Mouse (Mus musculus) lung, adult 18-20 months (tissue): ENCODE results near the gene Sorcs3.

Source experiments
- DNase-seq, 2 experiments: peaks; one replicate each; pipeline ENCODE4 v3.0.0; 2022; ENCODE audit warnings: mixed read lengths in 2 of 2

The Sorcs3 gene

DNA sequence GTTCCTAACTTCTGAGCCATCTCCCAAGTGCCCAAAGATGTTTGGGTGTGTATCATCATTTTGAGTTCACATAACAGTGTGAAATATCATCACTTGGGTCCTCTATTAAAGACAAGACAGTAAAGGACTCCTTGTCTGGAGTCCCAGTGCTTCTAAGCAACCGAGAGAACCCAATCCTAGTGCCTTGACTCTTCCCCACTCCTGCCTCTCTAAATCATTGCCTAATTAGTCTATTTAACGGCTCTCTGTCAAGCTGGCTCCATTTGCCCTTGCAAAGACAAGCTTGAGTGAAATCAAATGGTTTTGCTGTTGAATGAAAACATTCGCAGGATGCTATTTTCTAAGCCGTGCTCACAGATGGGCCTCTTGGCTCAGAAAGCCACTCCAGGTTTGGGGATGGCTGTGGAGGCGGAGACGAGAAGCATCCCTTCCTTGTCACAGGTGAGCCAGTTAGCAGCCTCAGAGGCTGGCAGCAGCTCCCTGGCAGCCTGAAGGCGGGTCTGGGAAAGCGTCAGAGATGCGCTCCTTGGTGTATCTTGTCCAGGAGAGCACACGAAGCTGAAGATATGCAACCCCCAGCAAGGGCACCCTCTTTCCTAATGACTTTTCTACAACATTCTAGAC, 79.9 kb downstream of the Sorcs3 start:
- DNase-seq: no peak

GRCm38 (mm10) chr19:48294251-48294650, 88.4 kb downstream of the Sorcs3 start:
- DNase-seq: no peak

GRCm38 (mm10) chr19:48298384-48298783, 92.6 kb downstream of the Sorcs3 start:
- no peak for DNase-seq

DNA sequence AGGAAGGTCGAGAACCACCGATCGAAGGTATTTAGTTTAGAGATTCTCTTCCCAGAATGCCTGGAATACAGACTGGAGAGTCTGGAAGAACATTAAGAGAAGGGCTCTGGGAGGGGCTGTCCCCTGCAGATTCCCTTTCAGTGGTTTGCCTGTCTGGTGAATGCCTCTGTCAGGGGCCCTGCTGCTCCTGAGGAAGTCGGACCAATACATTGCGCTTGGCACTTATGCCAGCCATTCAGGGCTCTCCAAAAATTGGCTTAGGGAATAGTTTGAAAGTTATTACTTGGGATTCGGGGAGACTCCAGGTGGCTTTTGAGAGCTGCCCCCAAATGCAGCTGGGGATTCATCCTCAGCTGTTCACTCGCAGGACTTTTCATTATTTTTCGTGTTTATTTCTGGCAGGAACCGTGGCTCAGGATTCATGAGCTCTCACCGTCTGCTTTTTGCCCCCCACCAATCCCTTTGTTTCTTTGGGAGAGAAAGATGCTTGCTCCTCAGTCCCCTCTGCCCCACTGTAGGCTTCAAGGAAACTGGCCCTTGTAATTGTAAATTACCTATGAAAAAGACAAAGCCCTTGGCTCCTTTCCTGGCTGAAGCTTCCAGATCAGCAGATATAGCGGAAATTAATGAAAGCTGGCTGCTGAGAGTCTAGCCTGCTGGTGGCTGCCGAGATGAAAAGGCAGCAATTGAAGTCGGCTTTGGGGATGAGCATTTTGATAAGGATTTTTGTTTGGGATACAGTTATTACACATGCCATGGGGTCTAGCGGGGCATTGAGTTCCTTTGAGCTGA, 94.8 kb downstream of the Sorcs3 start:
- DNase-seq: no peak

DNA sequence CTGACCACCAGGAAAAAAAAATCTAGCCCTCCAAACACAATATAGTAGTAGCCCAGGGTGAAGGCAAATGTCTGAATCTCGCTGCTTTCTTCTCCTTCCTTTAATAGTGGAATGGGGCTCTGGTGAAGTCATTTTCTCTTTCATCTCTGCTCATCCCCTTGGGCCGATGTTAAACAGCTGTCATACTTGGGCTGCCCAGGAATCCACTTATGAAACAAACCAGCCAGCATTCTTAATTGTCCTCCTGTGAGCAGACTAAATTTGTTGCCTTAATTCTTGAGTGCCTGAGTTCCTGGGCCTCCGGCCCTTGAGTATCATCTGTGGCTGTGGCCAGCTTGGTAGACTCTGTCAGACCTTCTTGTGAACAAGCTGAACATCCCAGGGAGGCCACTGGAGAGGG, 95.5 kb downstream of the Sorcs3 start:
- no peak for DNase-seq

DNA sequence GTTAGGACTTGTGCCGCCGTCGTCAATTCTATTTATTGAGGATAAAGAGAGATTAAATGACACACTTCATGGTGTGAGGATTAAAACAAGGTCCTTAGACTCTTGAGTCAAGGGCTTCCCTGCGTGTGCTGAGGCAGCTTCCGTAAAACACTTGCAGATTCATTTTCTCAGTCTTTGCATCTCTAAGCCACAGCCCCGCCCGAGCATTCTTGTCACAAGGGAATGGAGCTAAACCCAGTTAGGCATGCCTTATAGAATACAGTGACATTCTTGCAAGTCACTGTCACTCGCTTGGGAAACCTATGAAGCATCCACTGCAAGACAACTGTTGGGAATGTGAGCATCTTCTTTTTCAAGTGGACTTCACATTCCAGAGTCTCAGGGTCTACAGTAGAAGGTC, 102.5 kb downstream of the Sorcs3 start:
- no peak for DNase-seq

GRCm38 (mm10) chr19:48309531-48310337, 103.9 kb downstream of the Sorcs3 start:
- no peak for DNase-seq

DNA sequence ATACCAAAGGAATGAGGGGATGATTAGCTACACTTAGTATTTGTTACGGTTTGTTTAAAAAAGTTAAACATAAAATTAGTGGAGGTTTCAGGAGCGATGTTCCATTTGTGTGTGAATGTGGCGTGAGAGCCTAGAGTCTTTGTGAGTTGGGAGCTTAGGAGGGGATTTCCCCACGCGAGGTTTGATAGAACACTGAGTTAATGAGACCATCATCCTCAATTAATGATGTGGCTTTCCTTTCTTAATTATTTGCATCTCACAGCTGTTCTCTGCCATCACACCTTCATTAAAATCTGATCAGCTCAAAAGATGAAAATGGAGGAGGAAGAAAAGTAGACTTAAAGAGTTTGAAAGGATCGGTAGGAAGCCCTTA, 104.5 kb downstream of the Sorcs3 start:
- no peak for DNase-seq

DNA sequence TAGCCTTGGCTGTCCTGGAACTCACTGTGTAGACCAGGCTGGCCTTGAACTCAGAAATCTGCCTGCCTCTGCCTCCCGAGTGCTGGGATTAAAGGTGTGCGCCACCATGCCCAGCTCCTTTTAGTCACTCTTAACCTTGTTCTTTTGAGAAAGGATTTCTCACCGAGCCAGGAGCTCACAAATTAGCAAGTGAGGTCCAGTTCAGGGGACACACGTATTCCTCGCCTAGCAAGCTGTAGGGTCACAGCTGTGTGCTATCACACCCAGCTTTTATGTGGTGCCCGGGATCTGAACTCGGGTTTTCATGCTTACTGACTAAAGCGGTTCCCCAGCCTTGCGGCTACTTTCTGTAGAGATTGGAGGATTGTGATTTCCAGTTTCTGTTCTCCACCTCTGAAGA, 108.0 kb downstream of the Sorcs3 start:
- DNase-seq: no peak

- DNase-seq: no peak
Measured at GRCm38 (mm10) chr19:48327115-48327514, 121.3 kb downstream of the Sorcs3 start.

GRCm38 (mm10) chr19:48328171-48328570, 122.3 kb downstream of the Sorcs3 start:
- DNase-seq: no peak

GRCm38 (mm10) chr19:48331640-48332039, 125.8 kb downstream of the Sorcs3 start:
- peak in 1 of 2 experiments; percentile 9 for DNase-seq

DNA sequence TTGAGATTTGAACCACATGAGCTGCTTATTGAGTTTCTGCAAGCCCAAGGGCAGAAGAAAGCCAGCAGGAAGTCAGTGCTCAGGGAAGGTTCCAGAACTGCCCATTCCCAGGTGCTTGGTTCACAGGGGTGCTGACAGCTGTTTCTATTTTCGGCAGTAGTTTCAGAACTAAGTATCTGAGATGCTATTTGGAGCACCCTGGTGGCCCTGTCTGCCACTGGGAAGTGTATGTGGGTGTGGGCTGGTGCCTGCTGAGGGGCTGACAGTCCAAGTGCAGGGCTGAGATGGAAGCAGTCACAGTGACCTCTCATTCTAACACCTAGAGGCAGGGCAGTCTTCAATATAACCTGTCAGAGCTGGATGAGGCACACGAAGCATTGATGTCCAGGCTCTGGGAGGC, 127.3 kb downstream of the Sorcs3 start:
- DNase-seq: no peak

- DNase-seq: no peak
Measured at GRCm38 (mm10) chr19:48337461-48337860, 131.6 kb downstream of the Sorcs3 start.

GRCm38 (mm10) chr19:48338098-48338497, 132.3 kb downstream of the Sorcs3 start:
- DNase-seq: no peak

GRCm38 (mm10) chr19:48342770-48343169, 136.9 kb downstream of the Sorcs3 start:
- no peak for DNase-seq

GRCm38 (mm10) chr19:48343442-48343841, 137.6 kb downstream of the Sorcs3 start:
- no peak for DNase-seq

- no peak for DNase-seq
Measured at GRCm38 (mm10) chr19:48347116-48347515, 141.3 kb downstream of the Sorcs3 start.

- DNase-seq: no peak
Measured at GRCm38 (mm10) chr19:48356806-48357205, 151.0 kb downstream of the Sorcs3 start.

GRCm38 (mm10) chr19:48362167-48362566, 156.3 kb downstream of the Sorcs3 start:
- no peak for DNase-seq

GRCm38 (mm10) chr19:48368056-48368455, 162.2 kb downstream of the Sorcs3 start:
- no peak for DNase-seq

- DNase-seq: no peak
Measured at GRCm38 (mm10) chr19:48371787-48372186, 166.0 kb downstream of the Sorcs3 start.

GRCm38 (mm10) chr19:48378006-48378540, 172.2 kb downstream of the Sorcs3 start:
- DNase-seq: peak; percentile 7 to 41
